Mouse (Mus musculus): ENCODE results near the gene Ppp3ca. TPM values are rescaled to one million over a fixed set of nuclear protein-coding genes. Genes with fewer than 3 reads are reported as not detected.

The Ppp3ca gene
- total and polyA plus RNA-seq, 2 experiments from 2014 or later, result 159 to 184 TPM

GRCm38 (mm10) chr3:136702861-136703260 is 32.9 kb downstream of the Ppp3ca start:
- ATAC-seq (ENCODE audit: low FRiP score) (no peak), DNase-seq (ENCODE audit: low spot score) (no peak)
- Histone ChIP-seq H3K4me2 (ENCODE audit: low read depth, low read length, poor library complexity, severe bottlenecking) (no peak overlapping the region), H3K4me3 (ENCODE audit: low read depth, low read length) (no peak overlapping the region), H3K9me3 (ENCODE audit: low read length) (no peaks in the 10 kb centered on the region), H3K36me3 (ENCODE audit: insufficient read depth, low read length) (no peaks in the 10 kb centered on the region), H3K4me1 (ENCODE audit: insufficient read depth, low read length) (no peaks in the 10 kb centered on the region; the same call in 1 of the 2 replicates), H3K9ac (replicated peaks; ENCODE audit: low read length, poor library complexity, severe bottlenecking) (no peak overlapping the region), H3K27me3 (ENCODE audit: insufficient read depth, low read length) (no peaks in the 10 kb centered on the region), H3K27ac (ENCODE audit: low read depth, low read length) (no peak overlapping the region)
- TF ChIP-seq CTCF (IDR thresholded peaks at IDR 0.05), result no peak
- WGBS, result 75% methylated on average over 2 of the region's 2 CpGs

GRCm38 (mm10) chr3:136704515-136705247 is 34.8 kb downstream of the Ppp3ca start:
- 76% methylated on average over 12 of the region's 12 CpGs for WGBS

GRCm38 (mm10) chr3:136706048-136706447 is 36.1 kb downstream of the Ppp3ca start:
- H3K9ac ChIP-seq (replicated peaks; ENCODE audit: low read length, poor library complexity, severe bottlenecking), result no peak overlapping the region
- H3K9me3 ChIP-seq (ENCODE audit: low read length), result no peaks in the 10 kb centered on the region
- DNase-seq (ENCODE audit: low spot score), result no peak
- H3K27me3 ChIP-seq (ENCODE audit: insufficient read depth, low read length), result no peaks in the 10 kb centered on the region
- H3K4me3 ChIP-seq (ENCODE audit: low read depth, low read length), result no peak overlapping the region
- no peak overlapping the region for H3K4me2 ChIP-seq (ENCODE audit: low read depth, low read length, poor library complexity, severe bottlenecking)
- H3K27ac ChIP-seq (ENCODE audit: low read depth, low read length), result no peak overlapping the region
- no peak for TF ChIP-seq CTCF (IDR thresholded peaks at IDR 0.05)
- no peaks in the 10 kb centered on the region for H3K36me3 ChIP-seq (ENCODE audit: insufficient read depth, low read length)
- no peak for ATAC-seq (ENCODE audit: low FRiP score)
- H3K4me1 ChIP-seq (ENCODE audit: insufficient read depth, low read length), result no peaks in the 10 kb centered on the region
- 86% methylated on average over 4 of the region's 4 CpGs for WGBS

More at GRCm38 (mm10) chr3:136704515-136705247, 34.8 kb downstream of the Ppp3ca start:
- H3K9ac ChIP-seq (replicated peaks; ENCODE audit: low read length, poor library complexity, severe bottlenecking), result no peak overlapping the region
- no peaks in the 10 kb centered on the region for H3K9me3 ChIP-seq (ENCODE audit: low read length)
- H3K27ac ChIP-seq (ENCODE audit: low read depth, low read length), result no peak overlapping the region
- TF ChIP-seq CTCF (IDR thresholded peaks at IDR 0.05), result no peak
- ATAC-seq (ENCODE audit: low FRiP score) (no peak), DNase-seq (ENCODE audit: low spot score) (no peak)
- no peaks in the 10 kb centered on the region for H3K4me1 ChIP-seq (ENCODE audit: insufficient read depth, low read length)
- no peaks in the 10 kb centered on the region for H3K36me3 ChIP-seq (ENCODE audit: insufficient read depth, low read length)
- H3K27me3 ChIP-seq (ENCODE audit: insufficient read depth, low read length), result no peaks in the 10 kb centered on the region
- no peak overlapping the region for H3K4me3 ChIP-seq (ENCODE audit: low read depth, low read length)
- no peak overlapping the region for H3K4me2 ChIP-seq (ENCODE audit: low read depth, low read length, poor library complexity, severe bottlenecking)

GRCm38 (mm10) chr3:136706771-136707170 is 36.8 kb downstream of the Ppp3ca start:
- H3K27me3 ChIP-seq (ENCODE audit: insufficient read depth, low read length), result no peaks in the 10 kb centered on the region
- TF ChIP-seq CTCF (IDR thresholded peaks at IDR 0.05), result no peak
- ATAC-seq (ENCODE audit: low FRiP score) (no peak), DNase-seq (ENCODE audit: low spot score) (no peak)
- no peak overlapping the region for H3K4me3 ChIP-seq (ENCODE audit: low read depth, low read length)
- H3K4me1 ChIP-seq (ENCODE audit: insufficient read depth, low read length), result no peaks in the 10 kb centered on the region
- no peaks in the 10 kb centered on the region for H3K9me3 ChIP-seq (ENCODE audit: low read length)
- 68% methylated on average over 7 of the region's 7 CpGs for WGBS
- no peak overlapping the region for H3K27ac ChIP-seq (ENCODE audit: low read depth, low read length)
- no peak overlapping the region for H3K9ac ChIP-seq (replicated peaks; ENCODE audit: low read length, poor library complexity, severe bottlenecking)
- H3K4me2 ChIP-seq (ENCODE audit: low read depth, low read length, poor library complexity, severe bottlenecking), result no peak overlapping the region
- no peaks in the 10 kb centered on the region for H3K36me3 ChIP-seq (ENCODE audit: insufficient read depth, low read length)

- Histone ChIP-seq H3K9me3 (ENCODE audit: low read length) (no peaks in the 10 kb centered on the region), H3K9ac (replicated peaks; ENCODE audit: low read length, poor library complexity, severe bottlenecking) (no peak overlapping the region), H3K36me3 (ENCODE audit: insufficient read depth, low read length) (no peaks in the 10 kb centered on the region), H3K4me2 (ENCODE audit: low read depth, low read length, poor library complexity, severe bottlenecking) (no peak overlapping the region), H3K4me3 (ENCODE audit: low read depth, low read length) (no peak overlapping the region), H3K27me3 (ENCODE audit: insufficient read depth, low read length) (no peaks in the 10 kb centered on the region), H3K4me1 (ENCODE audit: insufficient read depth, low read length) (no peaks in the 10 kb centered on the region), H3K27ac (ENCODE audit: low read depth, low read length) (no peak overlapping the region)
- WGBS, result 57% methylated on average over 3 of the region's 3 CpGs
- TF ChIP-seq CTCF (IDR thresholded peaks at IDR 0.05), result no peak
- ATAC-seq (ENCODE audit: low FRiP score) (no peak), DNase-seq (ENCODE audit: low spot score) (no peak)
Observed at GRCm38 (mm10) chr3:136707222-136708019, 37.5 kb downstream of the Ppp3ca start.

GRCm38 (mm10) chr3:136708230-136708629 is 38.3 kb downstream of the Ppp3ca start:
- Histone ChIP-seq H3K27me3 (ENCODE audit: insufficient read depth, low read length) (no peaks in the 10 kb centered on the region), H3K9ac (replicated peaks; ENCODE audit: low read length, poor library complexity, severe bottlenecking) (no peak overlapping the region), H3K4me2 (ENCODE audit: low read depth, low read length, poor library complexity, severe bottlenecking) (no peak overlapping the region), H3K4me3 (ENCODE audit: low read depth, low read length) (no peak overlapping the region), H3K27ac (ENCODE audit: low read depth, low read length) (no peak overlapping the region), H3K4me1 (ENCODE audit: insufficient read depth, low read length) (no peaks in the 10 kb centered on the region), H3K9me3 (ENCODE audit: low read length) (no peaks in the 10 kb centered on the region), H3K36me3 (ENCODE audit: insufficient read depth, low read length) (no peaks in the 10 kb centered on the region)
- no peak for TF ChIP-seq CTCF (IDR thresholded peaks at IDR 0.05)
- DNase-seq (ENCODE audit: low spot score) (no peak), ATAC-seq (ENCODE audit: low FRiP score) (no peak)
- WGBS, result 66% methylated on average over 1 of the region's 1 CpGs

All from midbrain, postnatal 0 days (tissue).